Mouse (Mus musculus): Measurements from ENCODE around the gene Cdon.

Cdon gene

GRCm38 (mm10) chr9:35494937-35495336 is 74.0 kb downstream of the Cdon start:
- no peak for DNase-seq

- no peak for DNase-seq
Measured at GRCm38 (mm10) chr9:35495471-35495870, 74.5 kb downstream of the Cdon start.

GRCm38 (mm10) chr9:35499946-35500345 is 79.0 kb downstream of the Cdon start:
- no peak for DNase-seq

GRCm38 (mm10) chr9:35502361-35503000 is 81.6 kb downstream of the Cdon start:
- no peak for DNase-seq

- DNase-seq = peak; percentile 44 to 76
Measured at GRCm38 (mm10) chr9:35508234-35508633, 87.3 kb downstream of the Cdon start.

GRCm38 (mm10) chr9:35513900-35514299 is 93.0 kb downstream of the Cdon start:
- DNase-seq = no peak

GRCm38 (mm10) chr9:35516182-35516581 is 95.3 kb downstream of the Cdon start:
- no peak for DNase-seq

- DNase-seq = no peak
Measured at GRCm38 (mm10) chr9:35516711-35517110, 95.8 kb downstream of the Cdon start.

GRCm38 (mm10) chr9:35518169-35518568 is 97.2 kb downstream of the Cdon start, which contains the start of gene Gm1113:
Gm1113 (minus strand) TSS chr9:35518269.
- no peak for DNase-seq

GRCm38 (mm10) chr9:35520631-35521348 is 99.9 kb downstream of the Cdon start:
- DNase-seq = no peak

- DNase-seq = no peak
Measured at GRCm38 (mm10) chr9:35522241-35522640, 101.3 kb downstream of the Cdon start.

GRCm38 (mm10) chr9:35522821-35523515 is 102.0 kb downstream of the Cdon start:
- DNase-seq = no peak

- DNase-seq = peak; percentile 28 to 64
Measured at GRCm38 (mm10) chr9:35523541-35523940, 102.6 kb downstream of the Cdon start.

- peak; percentile 49 to 72 for DNase-seq
Measured at GRCm38 (mm10) chr9:35523941-35524411, 103.0 kb downstream of the Cdon start.

GRCm38 (mm10) chr9:35529141-35529540 is 108.2 kb downstream of the Cdon start:
- no peak for DNase-seq

- DNase-seq = no peak
Measured at GRCm38 (mm10) chr9:35529796-35530195, 108.9 kb downstream of the Cdon start.

- DNase-seq = no peak
Measured at GRCm38 (mm10) chr9:35533266-35533665, 112.3 kb downstream of the Cdon start.

GRCm38 (mm10) chr9:35535110-35535509 is 114.2 kb downstream of the Cdon start:
- DNase-seq = peak in 1 of 2 experiments; percentile 60

GRCm38 (mm10) chr9:35535876-35536275 is 114.9 kb downstream of the Cdon start:
- no peak for DNase-seq

GRCm38 (mm10) chr9:35539001-35539750 is 118.2 kb downstream of the Cdon start:
- no peak for DNase-seq

- no peak for DNase-seq
Measured at GRCm38 (mm10) chr9:35541024-35541423, 120.1 kb downstream of the Cdon start.

- peak in 1 of 2 experiments; percentile 79 for DNase-seq
Measured at GRCm38 (mm10) chr9:35541488-35541887, 120.6 kb downstream of the Cdon start.

- DNase-seq = no peak
Measured at GRCm38 (mm10) chr9:35541941-35542340, 121.0 kb downstream of the Cdon start.
